Mouse (Mus musculus) E14TG2a.4 (cell line): Measurements from ENCODE around the gene Fam222b.
"Not testable (repeated sequence)": the region's sequence is repeated elsewhere in the genome, so short reads cannot be mapped to it uniquely, and the experiment has no call there.

Experiments
- H3K27me3 ChIP-seq: 2 replicates; pipeline ENCODE4 v1.6.1; 2014; ENCODE audit warnings: low read length, control low read depth; ENCODE audit not compliant: insufficient read depth
- H3K36me3 ChIP-seq: 2 replicates; pipeline ENCODE4 v1.6.1; 2014; ENCODE audit warnings: low read length, control low read depth; ENCODE audit not compliant: insufficient read depth
- H3K4me1 ChIP-seq: replicated peaks from 2 replicates; pipeline ENCODE4 v1.6.1; 2014; ENCODE audit warnings: low read depth, low read length, control low read depth
- H3K4me3 ChIP-seq: replicated peaks from 2 replicates; pipeline ENCODE4 v1.5.1; 2014; ENCODE audit warnings: mild to moderate bottlenecking, low read length
- H3K9me3 ChIP-seq: 2 replicates; pipeline ENCODE4 v1.6.1; 2014; ENCODE audit warnings: low read length, control low read depth
- CTCF ChIP-seq: conservative IDR thresholded peaks from 2 replicates; pipeline ENCODE4 v1.5.1; 2014; ENCODE audit warnings: low read length
- NANOG ChIP-seq: IDR thresholded peaks from 2 replicates; pipeline ENCODE4 v1.6.1; 2014; ENCODE audit warnings: borderline replicate concordance, low read length, mixed read lengths
- POU5F1 ChIP-seq: IDR thresholded peaks from 2 replicates; pipeline ENCODE4 v1.6.1; 2014; ENCODE audit warnings: low read length, borderline replicate concordance

Gene Fam222b

DNA sequence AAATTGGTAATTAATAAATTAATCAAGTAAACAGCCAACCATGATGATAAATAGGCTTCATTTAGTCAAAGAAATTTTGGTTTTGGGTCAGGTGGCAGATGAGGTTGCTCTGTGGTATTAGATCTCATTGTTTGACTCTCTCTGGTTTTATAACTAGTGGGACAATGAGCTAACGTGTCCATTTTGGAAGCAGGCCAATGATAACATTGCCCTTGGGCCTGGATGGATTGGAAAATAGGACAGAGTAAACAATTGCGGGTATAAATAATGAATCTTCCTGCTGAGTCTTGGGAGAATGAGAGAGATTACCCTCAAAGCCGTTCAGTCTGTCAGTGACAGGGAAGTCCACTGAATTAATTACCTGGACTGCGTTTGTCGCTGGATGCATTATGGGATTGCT lies 26.7 kb downstream of the Fam222b start:
- H3K27me3 ChIP-seq: no peaks in the 10 kb centered on the region
- H3K9me3 ChIP-seq: no peaks in the 10 kb centered on the region
- H3K4me3 ChIP-seq: no peak overlapping the region
- TF ChIP-seq NANOG (no peak), CTCF (no peak), POU5F1 (no peak)
- no peaks in the 10 kb centered on the region for H3K36me3 ChIP-seq
- peaks cover 51% of the 10 kb centered on the region for H3K4me1 ChIP-seq

DNA sequence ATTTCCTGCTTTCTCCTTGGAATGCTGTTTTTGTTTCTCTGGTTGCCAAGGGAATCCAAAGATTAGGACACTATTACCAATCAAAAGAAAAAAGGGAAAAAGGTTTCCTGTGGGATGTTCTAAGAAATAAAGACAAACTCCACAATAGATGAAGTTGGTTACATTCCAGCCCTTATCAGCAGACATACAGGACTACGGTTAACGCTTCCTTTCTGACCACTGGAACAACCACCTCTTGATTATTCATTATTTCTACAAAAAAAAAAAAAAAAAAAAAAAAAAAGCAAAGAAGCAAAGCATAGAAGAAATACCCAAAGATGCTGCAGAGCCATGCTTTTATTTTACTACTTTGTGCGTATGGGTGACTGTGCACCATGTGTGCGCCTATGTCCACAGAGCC lies 28.4 kb downstream of the Fam222b start:
- TF ChIP-seq CTCF (no peak), POU5F1 (no peak), NANOG (no peak)
- H3K27me3 ChIP-seq: no peaks in the 10 kb centered on the region
- peaks cover 58% of the 10 kb centered on the region for H3K4me1 ChIP-seq
- H3K36me3 ChIP-seq: peaks cover 11% of the 10 kb centered on the region; the same call in 1 of the 2 replicates
- H3K9me3 ChIP-seq: no peaks in the 10 kb centered on the region
- no peak overlapping the region for H3K4me3 ChIP-seq

DNA sequence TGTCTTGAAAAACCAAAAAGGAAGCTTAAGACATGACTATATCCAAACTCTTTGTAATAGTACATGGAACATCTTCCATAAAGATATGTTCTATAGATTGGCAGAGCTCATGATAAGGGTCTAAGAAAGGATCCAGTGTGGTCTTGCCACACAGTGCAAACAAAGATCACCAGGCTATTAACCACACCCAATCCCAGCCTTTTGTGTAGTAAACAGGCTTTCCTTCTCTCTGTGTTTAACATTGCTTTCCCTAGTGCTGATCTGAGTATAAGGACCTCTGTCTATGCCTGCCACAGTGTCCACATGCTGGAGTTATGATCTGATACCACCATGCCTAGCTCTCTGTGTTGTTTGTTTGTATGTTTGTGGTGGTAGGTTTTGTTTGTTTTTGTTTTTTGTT lies 29.3 kb downstream of the Fam222b start:
- Histone ChIP-seq H3K27me3 (no peaks in the 10 kb centered on the region), H3K4me1 (peaks cover 58% of the 10 kb centered on the region), H3K9me3 (no peaks in the 10 kb centered on the region), H3K36me3 (peaks cover 13% of the 10 kb centered on the region; the same call in 1 of the 2 replicates), H3K4me3 (no peak overlapping the region)
- TF ChIP-seq NANOG (peak; percentile 20; the same call in 1 of the 2 replicates), CTCF (no peak), POU5F1 (no peak)

DNA sequence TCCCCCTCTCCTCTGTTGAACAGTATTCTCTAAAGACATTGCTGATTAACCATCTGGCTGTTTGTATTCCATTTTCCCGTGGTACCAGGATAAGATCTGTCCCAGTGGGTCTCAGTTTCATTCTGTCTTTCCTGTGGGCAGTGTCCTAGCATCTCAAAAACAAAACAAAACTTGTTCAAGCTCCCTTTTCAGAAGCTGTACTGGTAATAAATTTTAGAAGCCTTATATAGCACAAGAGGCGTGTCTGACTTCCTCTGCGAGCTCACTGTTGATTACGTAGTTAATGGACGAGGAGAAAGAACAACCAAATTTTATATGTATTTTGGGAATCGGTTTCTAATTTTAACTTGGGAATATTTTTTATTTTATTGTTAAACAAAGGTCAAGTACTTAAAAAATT lies 31.2 kb downstream of the Fam222b start:
- peaks cover 51% of the 10 kb centered on the region for H3K4me1 ChIP-seq
- TF ChIP-seq CTCF: no peak
- TF ChIP-seq POU5F1: no peak
- no peak for TF ChIP-seq NANOG
- H3K27me3 ChIP-seq: no peaks in the 10 kb centered on the region
- no peak overlapping the region for H3K4me3 ChIP-seq
- peaks cover 20% of the 10 kb centered on the region; the same call in 1 of the 2 replicates for H3K36me3 ChIP-seq
- no peaks in the 10 kb centered on the region for H3K9me3 ChIP-seq

DNA sequence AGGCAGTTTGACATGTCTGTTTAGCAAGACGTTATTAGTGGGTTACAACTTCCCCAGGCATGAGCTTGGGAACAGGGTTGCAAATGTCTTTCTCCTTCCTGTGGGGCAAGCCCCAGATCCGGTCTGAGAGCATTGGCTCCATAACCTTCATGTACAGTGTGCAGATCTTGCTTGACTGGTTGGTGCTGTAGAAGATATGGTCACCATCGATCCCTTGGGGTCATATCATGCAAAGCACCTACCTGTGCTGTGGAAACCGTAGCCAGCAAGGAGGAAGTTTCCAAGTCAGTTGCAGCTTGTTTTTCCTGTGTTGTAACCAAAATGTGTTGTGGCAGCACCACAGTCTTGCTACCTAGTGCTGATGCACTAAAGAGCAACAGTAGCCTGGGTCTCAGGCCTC lies 32.3 kb downstream of the Fam222b start:
- no peak for TF ChIP-seq POU5F1
- no peak for TF ChIP-seq CTCF
- no peak for TF ChIP-seq NANOG
- H3K9me3 ChIP-seq: no peaks in the 10 kb centered on the region

DNA sequence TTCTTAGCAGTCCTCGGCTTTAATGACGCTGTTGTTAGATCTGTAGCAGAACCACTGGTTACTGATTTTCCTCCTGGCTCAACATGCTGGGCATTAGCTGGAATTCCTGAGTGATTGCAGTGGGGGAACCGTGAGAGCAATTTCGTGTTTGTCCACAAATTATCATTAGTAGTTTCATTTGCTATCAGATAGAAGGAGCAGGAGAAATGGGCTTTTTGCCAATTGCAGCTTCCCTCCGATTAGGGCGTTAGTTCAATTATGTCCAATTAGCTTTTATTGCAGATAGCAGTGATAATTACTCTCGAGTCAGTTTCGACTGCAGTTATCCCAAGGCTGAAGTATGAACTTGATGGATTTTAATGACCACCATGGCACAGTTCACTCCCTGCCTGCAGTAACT lies 35.0 kb downstream of the Fam222b start:
- TF ChIP-seq POU5F1 (no peak), NANOG (no peak), CTCF (no peak)
- Histone ChIP-seq H3K9me3 (no peaks in the 10 kb centered on the region), H3K27me3 (no peaks in the 10 kb centered on the region), H3K4me3 (no peak overlapping the region), H3K36me3 (peaks cover 31% of the 10 kb centered on the region), H3K4me1 (peaks cover 49% of the 10 kb centered on the region)

More for the DNA sequence above, 32.3 kb downstream of the Fam222b start:
- Histone ChIP-seq H3K27me3 (no peaks in the 10 kb centered on the region), H3K36me3 (peaks cover 28% of the 10 kb centered on the region), H3K4me3 (no peak overlapping the region), H3K4me1 (peaks cover 48% of the 10 kb centered on the region)

DNA sequence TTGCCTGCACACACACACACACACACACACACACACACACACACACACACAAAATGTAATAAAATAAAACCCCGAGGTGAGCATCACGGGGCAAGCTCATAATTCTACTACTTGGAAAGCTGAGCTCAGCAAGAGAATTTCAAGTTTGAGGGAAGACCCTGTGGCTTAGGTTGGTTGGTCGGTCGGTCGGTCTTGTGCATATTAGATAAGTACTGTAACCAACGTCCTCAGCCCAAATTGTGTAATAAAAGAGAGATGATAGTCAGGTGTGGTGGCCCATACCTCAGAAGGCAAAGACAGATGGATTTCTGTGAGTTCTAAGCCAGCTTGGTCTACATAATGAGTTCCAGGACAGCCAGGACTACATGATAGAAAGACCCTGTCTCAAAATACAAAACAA lies 39.5 kb downstream of the Fam222b start:
- no peak overlapping the region for H3K4me3 ChIP-seq
- H3K9me3 ChIP-seq: no peaks in the 10 kb centered on the region
- peaks cover 17% of the 10 kb centered on the region for H3K36me3 ChIP-seq
- TF ChIP-seq NANOG (no peak), POU5F1 (no peak), CTCF (no peak)
- H3K27me3 ChIP-seq: no peaks in the 10 kb centered on the region
- peaks cover 48% of the 10 kb centered on the region for H3K4me1 ChIP-seq

DNA sequence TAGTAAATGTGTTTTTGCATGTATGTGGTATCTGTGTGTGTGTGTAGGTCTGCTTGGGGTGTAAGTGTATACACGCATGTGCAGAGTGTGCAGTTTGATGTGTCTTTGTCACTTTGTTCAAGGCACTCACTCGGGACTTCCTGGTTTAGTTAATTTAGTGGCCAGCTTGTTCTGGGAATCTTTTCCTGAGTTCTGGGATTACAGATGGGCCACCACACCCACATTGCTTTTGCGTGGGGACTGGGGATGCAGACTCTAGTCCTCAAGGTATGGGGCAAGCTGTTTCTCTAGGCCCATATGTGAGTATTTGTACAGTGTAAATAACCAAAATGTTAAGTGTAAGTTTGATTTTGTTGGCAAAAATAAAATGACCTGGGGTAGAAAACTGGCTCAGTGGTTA lies 39.9 kb downstream of the Fam222b start:
- TF ChIP-seq CTCF (no peak), NANOG (no peak), POU5F1 (no peak)
- Histone ChIP-seq H3K27me3 (no peaks in the 10 kb centered on the region), H3K9me3 (no peaks in the 10 kb centered on the region)

DNA sequence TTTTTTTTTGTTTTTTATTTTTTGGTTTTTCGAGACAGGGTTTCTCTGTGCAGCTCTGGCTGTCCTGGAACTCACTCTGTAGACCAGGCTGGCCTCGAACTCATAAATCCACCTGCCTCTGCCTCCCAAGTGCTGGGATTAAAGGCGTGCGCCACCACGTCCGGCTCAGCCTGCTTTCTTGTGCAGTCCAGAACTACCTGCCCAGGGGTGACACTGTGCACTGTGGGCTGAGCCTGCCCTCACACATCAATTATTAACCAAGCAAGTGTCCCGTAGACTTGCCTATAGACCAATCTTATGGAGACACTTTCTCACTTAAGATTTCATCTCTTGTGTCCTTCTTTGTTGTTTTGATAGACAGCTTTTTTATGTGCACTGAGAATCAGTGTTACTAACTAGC lies 40.9 kb downstream of the Fam222b start:
- peaks cover 46% of the 10 kb centered on the region for H3K4me1 ChIP-seq
- not testable (repeated sequence) for H3K27me3 ChIP-seq, H3K4me3 ChIP-seq, H3K9me3 ChIP-seq
- peaks cover 11% of the 10 kb centered on the region for H3K36me3 ChIP-seq

More for the DNA sequence above, 39.9 kb downstream of the Fam222b start:
- no peak overlapping the region for H3K4me3 ChIP-seq
- peaks cover 48% of the 10 kb centered on the region for H3K4me1 ChIP-seq
- peaks cover 12% of the 10 kb centered on the region for H3K36me3 ChIP-seq
